Mouse (Mus musculus) heart, adult 2 months (tissue): Measurements from ENCODE around the gene Ank3.

Experiments used
- CTCF ChIP-seq: fragments of 200-600 bp; IDR thresholded peaks from 2 replicates; pipeline ENCODE4 v1.8.1; 2022; ENCODE audit warnings: antibody characterized with exemption, mild to moderate bottlenecking, moderate library complexity
- EP300 ChIP-seq: fragments of 200-500 bp; IDR thresholded peaks from 2 replicates; pipeline ENCODE4 v1.6.1; 2011; ENCODE audit warnings: low read depth, low read length, control low read depth; ENCODE audit not compliant: insufficient read depth
- POLR2A ChIP-seq: fragments of 200-500 bp; IDR thresholded peaks from 2 replicates; pipeline ENCODE4 v1.6.1; 2011; ENCODE audit warnings: mild to moderate bottlenecking, low read depth, low read length, control low read depth; ENCODE audit not compliant: insufficient read depth

GRCm38 (mm10) chr10:69742528-69742927 lies 344.0 kb downstream of the Ank3 start:
- no peak for TF ChIP-seq POLR2A
- TF ChIP-seq CTCF = no peak
- no peak for TF ChIP-seq EP300
